Mouse (Mus musculus): ENCODE measurements around the gene Fhit.
A peak's percentile ranks its signal among the peaks of the same experiment; 100 is the strongest.
"Not testable (repeated sequence)": the region's sequence is repeated elsewhere in the genome, so short reads cannot be mapped to it uniquely, and the experiment has no call there.

Gene Fhit

DNA sequence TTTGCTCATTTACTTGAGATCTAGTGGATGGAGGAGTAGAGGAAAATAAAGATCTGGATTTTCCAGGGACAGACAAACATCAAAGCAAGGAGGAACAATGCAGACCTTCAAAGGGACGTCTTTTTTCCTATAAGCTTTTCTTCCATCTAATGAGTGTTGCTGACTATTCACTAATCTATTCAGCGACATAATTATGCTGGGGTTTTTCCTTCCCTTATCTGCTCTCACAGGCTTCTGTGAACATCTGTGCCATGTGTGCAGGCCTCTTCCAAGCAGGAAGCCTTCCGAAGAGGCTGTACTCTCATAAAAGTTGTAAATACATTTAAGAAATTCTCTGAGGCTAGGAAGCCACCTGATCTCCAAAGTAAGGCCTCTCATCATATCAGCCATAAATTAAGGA lies 228.2 kb downstream of the Fhit start:
- DNase-seq (ENCODE audit: inconsistent ontology term) = no peak

DNA sequence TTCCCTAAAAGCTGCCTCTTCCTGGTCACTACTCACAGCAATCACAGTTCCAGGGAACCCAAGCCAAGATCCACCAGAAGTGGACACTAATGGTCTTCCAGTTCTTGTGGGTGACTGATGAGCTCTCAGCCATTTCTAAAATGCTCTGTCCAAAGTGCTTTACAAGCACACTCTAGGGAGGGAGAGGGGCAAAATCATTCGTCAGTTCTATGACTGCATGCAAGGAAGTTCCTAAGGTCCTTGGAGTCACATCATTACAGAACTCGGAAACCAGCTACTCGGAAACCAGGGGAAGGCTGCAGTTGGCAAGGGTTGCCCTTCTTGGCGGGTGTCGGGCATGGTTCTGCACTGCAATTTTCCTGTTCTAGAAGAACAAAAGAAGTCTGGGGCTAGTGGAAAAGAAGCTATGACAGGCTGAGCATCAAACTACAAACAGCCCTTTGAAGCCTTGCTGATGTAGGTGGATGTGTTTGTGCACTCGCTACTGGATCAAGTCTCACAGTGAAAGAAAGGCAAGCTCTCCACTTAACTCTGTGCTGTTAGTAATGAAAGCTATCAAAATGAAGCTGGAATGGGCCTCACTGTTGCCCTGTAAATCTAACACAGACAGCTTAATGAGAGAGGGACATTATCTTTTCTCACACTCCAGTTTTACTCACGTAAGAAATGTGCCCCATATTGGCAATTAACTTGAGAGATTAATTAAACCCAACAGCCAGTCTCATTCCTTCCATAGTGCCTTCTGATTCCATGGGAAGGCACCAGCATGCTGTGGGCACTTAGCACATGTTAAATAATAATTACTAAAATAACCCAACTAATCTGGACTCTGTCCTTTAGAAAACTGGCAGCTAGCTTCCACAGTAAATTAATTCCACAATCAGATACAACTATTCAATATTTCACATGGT lies 243.7 kb downstream of the Fhit start:
- peak; percentile 73 for DNase-seq (ENCODE audit: inconsistent ontology term)

DNA sequence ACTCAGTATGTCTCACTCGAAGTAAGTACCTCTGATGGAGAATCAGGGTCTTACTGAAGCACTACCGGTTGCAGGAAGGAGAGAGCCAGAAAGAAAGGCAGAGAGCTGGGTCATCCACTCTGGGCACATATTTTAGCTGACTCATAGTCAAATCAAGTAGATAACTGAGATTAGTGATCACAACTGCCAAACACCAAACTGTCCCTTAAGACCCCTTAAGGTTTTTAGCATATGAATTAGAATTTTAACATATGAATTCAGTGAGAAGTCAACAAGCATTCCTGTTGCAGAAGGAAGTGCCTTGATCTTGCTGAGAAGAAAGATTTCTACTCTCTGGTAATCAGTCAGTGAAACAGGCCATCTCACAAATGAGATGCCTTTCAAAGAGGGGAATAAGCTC lies 253.8 kb downstream of the Fhit start:
- no peak for DNase-seq (ENCODE audit: inconsistent ontology term)

DNA sequence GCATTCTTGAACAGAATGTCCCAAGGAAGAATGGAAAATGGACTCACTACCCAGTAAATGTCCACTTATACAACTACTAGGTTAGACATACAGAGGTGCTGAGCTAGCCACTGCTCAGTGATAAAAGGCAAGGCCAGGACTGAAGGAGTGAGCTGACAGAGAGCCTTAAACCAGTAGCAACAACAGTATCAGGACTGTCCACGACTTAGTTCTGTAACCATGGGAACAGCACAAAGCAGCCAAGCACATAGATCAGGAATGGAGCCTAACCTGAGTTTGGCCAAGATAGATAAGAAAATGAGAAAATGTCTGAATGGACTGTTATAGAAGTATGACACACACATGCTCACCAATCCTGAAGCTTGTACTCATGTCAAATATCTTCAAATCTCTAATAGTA lies 279.1 kb downstream of the Fhit start:
- no peak for DNase-seq (ENCODE audit: inconsistent ontology term)

DNA sequence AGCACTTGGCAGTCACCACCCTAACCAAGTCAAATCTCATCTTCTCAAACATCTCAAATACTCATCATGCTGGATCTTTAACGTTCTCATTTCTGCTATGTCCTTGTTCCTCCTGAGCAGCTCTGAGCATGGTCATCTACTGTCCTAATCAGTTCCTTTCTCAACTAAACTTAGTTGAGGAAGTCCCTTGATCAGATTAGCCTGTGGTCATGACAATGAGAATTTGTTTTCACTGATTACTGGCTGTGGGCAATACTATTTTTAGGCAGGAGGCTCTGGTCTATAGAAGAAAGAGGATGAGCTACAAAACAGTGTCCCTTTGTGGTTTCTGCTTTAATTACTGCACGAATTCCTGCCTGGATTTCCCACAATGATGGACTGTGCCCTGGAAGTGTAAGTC lies 281.1 kb downstream of the Fhit start:
- peak; percentile 82 for DNase-seq (ENCODE audit: inconsistent ontology term)

DNA sequence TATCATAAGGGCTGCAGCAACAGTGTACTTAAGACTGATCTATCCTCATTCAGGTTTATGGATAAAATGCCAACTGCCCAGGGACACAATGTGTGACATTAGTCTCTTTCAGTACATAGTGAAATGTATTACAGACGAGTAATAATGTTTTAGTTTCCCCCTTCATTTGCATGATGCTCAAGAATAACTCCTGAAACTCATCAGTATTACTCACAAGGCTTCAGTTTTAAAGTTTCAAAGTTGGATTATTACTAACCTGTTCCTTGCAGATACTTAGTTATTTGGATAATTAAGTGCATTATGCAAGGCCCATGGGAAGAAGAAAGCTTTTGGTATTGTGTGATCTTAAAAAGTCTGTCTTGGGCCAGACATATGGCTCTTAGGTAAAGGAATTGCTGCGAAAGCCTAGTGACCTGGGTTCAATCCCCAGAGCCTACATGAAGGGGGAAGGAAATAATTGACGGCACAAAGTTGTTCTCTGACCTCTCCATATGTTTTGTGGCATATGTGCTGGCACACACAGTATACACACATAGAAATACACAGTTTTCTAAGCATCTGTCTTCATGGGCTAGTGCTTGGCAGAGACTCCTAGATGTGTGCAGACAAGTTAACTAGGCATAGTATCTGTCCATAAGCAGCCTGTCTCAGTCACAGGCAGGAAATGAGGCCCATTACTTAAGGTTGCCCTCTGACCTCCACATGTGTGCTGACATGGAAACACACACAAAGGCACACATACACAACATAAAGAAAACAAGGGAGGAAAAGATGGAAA lies 287.1 kb downstream of the Fhit start:
- DNase-seq (ENCODE audit: inconsistent ontology term) = no peak

DNA sequence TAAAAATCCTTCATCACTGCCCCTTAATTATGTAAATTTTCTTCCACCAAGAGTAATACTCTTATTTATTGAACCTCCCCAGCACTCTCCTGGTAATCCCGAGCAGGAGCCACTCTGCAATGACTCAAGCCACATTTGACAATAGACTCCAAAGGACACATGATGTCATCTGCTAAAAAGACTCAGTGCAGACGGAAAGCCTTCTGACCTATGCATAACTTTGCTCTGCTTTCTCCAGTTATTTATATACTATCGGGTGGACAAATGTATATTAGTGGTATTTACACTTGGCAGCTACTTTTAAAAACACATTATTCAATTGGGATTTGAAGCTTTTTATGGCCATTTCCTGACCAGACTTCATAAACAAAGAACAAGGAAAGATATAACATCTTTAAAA lies 304.2 kb downstream of the Fhit start:
- no peak for DNase-seq (ENCODE audit: inconsistent ontology term)

DNA sequence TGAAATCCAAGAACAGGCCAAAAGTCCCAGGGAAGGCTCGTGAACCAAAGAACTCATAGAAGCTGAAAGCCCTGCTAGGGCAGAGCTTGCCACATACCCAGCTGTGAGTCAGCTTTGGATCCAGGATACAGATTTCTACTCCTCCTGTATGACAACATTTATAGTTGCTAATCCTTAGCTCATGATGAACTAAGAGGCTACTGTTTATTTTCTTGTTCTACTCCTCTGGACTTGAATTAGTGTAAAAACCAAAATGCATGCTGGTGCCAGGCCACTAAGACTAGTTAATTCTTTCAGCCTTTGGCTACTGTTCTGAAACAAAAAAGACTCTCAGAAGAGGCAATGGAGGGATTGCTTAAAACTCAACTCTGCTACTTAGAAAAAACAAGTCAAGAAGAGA lies 309.9 kb downstream of the Fhit start:
- DNase-seq (ENCODE audit: inconsistent ontology term) = no peak

DNA sequence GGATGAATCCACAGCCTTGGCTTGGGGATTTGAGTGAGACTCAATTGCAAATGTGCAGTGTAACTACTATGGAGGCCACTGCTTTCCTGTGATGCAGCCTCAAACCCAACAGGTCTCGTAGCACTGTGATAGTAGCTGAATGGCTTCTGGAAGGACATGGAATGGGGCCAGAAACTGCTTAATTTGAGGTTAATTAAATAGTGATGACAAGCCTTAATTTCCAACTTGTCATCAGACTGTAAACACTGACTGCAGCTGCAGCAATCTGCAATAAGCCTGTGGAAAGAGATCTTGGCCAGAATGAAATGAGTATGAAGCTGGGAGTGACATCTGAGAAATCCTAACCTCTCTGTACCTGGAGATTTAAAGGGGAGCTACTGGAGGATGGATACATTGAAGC lies 325.8 kb downstream of the Fhit start:
- no peak for DNase-seq (ENCODE audit: inconsistent ontology term)

DNA sequence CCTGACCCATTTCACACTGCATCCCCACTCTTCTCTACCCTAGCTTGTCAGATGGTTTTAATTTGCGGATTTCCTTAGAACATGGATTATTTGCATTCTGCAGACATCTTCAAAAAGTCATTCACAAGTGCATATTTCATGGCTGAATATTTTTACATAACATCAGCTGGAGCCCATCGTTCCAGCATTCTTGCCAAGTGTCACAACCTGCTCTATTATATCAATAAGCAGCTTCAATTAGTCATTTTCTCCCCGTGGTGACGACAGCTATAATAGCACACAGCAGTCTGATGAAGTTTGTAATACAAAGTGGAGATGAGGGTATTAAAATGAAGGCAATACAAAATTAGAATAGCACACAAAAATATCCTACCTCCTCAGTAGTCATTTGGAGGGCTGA lies 337.0 kb downstream of the Fhit start:
- DNase-seq (ENCODE audit: inconsistent ontology term) = peak; percentile 46

DNA sequence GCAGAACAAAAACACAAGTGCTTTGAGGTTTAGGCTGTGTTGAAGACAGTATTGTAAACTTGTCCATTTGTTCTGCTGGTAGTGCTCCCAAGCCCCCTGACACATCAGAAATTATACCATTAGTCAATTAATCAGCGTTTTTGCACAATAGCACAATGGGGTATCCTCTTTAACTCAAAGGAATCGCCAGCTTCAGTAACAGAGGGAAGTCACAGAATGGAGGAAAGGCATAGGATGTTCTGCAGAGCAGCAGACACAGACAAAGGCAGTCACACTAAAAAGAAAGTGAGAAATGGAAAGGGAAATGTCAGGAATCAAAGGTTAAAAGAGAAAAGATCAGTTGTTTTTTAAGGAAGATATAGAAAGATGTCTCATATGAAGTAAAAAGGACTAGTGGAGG lies 348.3 kb downstream of the Fhit start:
- no peak for DNase-seq (ENCODE audit: inconsistent ontology term)

DNA sequence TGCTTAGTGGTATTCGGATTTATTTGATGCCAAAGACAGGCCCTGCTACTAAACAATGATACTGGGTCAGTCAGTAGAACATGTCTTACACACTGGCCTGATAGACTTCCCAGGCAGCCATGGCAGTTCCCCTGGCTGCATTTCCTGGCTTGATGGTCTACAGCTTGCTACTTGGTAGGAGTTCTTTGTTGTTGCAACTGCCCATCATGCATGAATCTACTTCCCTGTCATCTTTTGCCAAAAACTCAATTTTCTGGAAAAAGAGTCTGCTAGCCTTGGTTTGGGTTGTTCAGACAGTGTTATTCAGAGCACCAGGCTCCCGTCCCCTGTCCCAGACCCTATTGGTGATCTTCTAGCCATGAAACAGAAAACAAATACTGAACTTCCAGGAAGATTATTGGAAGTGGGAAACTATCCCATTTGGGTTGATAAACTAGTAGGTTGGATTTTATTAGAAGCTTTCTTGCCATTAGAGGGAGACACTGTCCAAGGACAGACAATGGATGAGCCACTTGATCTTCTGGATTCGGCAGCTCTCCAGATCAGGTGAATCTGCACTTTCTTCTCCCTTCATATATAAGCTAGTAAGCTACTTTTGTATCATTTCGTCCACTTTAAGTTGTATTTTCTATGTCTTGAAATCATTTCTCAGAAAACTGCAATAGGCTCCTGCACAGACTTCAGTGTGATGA lies 363.2 kb downstream of the Fhit start:
- DNase-seq (ENCODE audit: inconsistent ontology term) = peak; percentile 86

DNA sequence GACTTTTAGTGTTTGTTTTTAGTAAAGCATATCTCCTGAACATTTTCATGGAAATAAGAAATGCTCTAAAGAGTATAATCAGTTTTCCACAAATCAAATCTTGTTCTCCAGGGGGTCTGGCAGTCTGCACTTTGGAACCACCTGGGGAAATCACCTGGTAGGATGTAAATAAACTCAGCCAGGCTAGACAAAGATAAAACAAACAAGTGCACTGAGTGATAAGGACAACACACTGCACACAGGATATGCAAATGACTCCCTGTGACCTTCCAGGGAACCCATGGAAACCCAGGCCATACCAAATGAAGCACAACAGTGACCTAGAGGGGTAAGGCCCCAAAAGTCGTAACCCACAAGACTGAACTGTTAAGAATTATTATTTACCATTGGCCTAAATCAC lies 364.2 kb downstream of the Fhit start:
- no peak for DNase-seq (ENCODE audit: inconsistent ontology term)

DNA sequence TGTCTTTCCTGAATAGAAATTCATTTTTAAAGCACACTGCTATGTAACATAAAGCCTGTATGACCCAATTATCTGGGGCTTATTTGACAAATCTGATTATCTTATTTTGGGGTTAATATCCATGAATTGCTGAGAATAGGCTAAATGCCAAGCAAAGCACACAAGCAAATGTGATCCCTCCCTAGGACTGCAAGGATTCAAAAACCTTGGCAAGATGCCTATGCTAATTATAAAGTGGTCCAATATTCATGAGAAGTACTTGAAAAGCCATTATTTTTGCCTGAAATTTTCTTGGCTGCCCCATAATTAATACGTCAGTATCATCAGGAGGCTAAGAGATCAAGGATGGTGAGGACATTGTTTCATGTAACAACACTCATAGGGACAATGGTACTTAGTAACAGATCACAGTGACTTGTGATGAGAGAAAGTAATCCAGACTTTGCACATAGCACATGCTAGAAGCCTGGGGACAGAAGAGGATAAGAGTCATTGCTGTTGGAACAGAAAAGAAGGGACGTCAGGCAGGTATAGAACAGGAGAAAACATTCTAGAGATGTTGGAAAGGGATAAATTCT lies 366.2 kb downstream of the Fhit start:
- peak; percentile 40 for DNase-seq (ENCODE audit: inconsistent ontology term)

DNA sequence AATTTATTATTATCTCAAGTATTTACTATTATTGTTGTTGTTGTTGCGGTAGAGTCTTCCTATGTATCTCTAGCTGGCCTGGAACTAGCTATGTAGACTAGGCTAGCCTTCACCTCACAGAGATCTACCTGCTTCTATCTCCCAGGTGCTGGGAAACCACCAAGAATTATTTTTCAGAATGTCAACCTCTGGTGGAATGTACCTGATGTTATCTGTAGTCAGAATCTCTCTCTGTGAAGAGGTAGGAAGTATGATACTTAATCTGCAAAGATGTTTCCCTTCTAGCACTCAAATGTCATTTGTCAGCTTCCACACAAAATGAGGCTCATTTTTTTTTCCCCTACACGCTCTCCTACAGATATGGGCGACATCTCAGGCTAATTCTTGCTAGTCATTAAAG lies 377.9 kb downstream of the Fhit start:
- DNase-seq (ENCODE audit: inconsistent ontology term) = no peak

DNA sequence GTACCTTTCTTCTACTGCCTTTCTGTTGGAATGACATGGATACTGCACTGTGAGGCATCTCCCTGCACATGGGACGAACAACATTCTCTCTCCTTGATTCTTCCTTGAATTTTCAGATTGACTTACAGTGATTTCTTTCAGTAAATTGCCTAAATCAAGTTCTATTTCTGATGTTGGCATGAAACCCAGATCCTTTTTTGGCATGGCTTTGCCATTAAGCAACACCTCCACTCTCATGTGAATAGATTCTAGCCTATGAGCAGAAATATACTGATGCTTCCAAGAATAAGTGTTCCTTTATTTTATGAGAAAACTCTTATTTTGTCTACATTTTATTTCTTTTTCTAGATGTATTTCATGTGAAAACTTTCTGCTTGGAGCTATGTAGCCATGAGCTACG lies 383.1 kb downstream of the Fhit start:
- no peak for DNase-seq (ENCODE audit: inconsistent ontology term)

DNA sequence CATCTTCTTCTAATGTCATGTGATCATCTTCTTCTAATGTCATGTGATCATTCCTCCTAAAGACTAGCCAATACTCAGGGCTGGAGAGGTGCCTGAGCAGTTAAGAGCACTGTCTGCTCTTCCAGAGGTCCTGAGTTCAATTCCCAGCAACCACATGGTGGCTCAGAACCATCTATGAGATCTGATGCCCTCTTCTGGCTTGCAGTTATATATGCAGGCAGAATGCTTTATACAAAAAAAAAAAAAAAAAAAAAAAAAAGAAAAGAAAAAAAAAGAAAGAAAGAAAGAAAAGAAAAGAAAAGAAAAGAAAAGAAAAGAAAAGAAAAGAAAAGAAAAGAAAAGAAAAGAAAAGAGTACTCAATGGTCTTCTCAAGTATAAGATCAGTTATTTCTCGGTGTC lies 407.0 kb downstream of the Fhit start:
- DNase-seq (ENCODE audit: inconsistent ontology term) = not testable (repeated sequence)

DNA sequence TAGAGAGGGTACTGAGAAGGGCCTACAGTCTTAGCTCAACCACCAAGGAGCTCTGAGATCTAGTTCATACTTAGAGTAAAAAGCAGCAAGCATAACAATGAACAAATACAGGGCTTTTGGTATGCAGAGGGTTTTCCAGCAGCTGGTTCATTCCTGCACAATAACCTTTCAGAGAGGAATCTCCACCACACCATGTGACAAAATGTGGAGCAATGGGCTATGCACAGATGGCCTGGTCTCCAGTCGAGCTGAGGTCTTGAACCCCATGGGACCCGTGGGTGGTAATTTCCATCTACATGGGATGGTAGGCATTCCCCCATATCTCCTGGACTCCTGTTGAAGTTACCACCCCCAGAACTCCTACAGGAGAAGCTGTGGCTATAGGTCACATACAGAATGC lies 423.8 kb downstream of the Fhit start:
- DNase-seq (ENCODE audit: inconsistent ontology term) = peak; percentile 66

DNA sequence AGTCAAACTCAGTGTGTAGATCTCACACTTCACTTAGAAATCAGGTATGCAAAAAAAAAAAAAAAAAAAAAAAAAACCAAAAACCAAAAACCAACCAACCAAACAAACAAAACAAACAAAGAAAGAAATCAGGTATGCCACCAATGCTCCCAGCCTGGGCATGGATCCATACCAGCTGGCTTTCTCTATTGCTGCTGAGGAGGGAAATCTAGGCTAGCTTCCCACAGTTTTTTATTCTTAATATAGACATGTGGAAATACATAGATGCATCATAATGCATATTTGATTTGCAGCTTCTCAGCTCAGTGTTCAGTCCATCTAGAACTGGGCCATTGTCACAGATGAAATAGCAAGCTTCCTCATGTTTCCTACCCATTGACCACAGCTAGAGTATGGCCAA lies 439.3 kb downstream of the Fhit start:
- peak; percentile 28 for DNase-seq (ENCODE audit: inconsistent ontology term)

DNA sequence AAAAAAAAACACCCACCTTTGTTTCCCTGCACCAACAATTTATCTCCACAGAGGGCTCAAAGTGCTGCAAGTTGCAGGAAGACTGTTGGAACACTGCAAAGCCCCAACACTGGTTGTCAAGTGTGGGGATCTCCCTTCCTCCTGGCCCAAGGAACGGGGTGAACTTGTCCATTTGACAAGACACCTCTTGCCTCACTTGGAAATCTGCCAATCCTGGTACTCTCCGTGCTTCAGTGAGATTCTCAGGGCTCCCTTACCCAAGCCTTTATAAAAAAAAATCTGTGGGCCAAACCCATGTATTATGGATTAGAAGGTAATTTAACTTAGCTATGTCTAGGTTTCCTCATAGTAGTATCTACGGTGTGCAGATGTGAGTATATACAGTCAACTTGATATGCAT lies 448.9 kb downstream of the Fhit start:
- no peak for DNase-seq (ENCODE audit: inconsistent ontology term)

DNA sequence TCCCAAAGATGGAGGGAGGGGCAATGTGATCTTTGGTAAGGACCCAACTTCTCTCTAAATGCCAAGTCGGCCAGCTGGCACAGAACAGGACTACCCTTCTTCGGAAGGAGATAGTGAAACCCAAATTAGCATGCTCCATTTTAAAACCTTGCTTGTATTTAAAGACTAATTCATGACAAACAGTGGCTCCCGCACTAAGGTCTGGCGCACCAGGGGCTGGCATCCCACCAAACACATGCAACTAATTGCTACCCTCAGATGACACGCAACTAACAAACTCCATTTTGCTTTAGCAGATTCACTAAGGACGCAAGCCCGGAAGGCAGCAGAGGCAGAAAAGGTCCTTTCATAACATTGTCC lies 449.3 kb downstream of the Fhit start:
- peak; percentile 22 for DNase-seq (ENCODE audit: inconsistent ontology term)

DNA sequence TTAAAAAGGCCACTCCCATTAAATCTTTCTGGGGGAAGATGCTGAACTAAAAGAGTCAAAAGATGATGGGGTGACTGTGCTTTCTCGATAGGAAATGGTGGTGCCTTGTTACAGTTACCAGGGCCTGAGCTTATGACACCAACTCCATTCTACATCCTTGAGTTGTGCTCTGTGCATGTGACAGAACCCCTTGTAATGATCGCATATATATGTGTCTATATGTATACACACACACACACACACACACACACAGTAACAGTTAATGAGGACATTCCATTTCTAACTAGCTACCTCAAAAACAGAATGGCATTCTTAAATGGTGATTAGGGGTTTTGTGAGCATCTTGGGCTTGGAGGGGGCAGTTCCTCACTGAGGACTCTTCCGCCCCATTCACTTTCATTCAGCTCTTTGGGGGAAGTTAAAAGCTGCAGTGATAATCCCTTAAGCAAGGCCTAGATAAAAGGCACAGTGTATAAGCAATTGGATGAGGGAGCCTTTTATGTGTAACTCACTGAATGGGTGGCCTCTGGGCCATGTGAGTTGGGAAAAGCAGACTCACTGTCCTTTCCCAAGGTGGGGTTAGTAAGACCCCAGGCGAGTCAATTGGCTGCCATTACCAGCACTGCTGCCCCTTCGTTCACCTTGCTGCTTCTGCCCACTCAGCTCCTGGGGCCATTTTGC lies 449.9 kb downstream of the Fhit start:
- DNase-seq (ENCODE audit: inconsistent ontology term) = no peak
